Mouse (Mus musculus): ENCODE results near the gene Timm10b. TPM values are rescaled to one million over a fixed set of nuclear protein-coding genes. Genes with fewer than 3 reads are reported as not detected.
A peak's percentile ranks its signal among the peaks of the same experiment; 100 is the strongest.

Timm10b gene
- 151 and 157 TPM in 2 replicates for polyA plus RNA-seq (2014; fragmentation: Nextera tagmentation; extraction: Ambion mirVana)

DNA sequence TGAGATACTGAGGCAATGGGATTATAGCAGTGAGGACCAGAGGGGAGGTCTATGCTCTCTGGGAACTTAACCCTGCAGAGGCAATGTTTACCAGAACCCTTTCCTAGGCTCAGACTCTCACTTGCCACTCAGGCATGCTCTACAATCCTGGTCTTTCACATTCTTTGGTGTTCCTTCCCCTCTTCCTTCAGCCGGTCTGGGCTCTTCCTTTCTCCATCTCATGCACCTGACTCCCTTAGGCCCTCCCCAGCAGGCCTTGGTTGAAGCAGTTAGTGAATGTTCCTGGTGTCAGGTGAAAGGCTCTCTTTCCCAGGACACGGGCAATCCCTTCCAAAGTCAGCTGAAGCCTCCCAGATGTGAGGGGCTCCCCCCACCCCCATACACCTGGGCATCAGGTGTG lies at the start of gene Timm10b:
TSS of gene Timm10b (plus strand) at position 301 of the 400 bp plus-strand sequence.
- DNase-seq (ENCODE audit: low spot score) (no peak), ATAC-seq (ENCODE audit: insufficient read depth, low FRiP score, low TSS enrichment) (peak; percentile 17)
- H3K4me2 ChIP-seq (ENCODE audit: low read depth): peak within 1 kb of the TSS; percentile 77
- H3K9me3 ChIP-seq (ENCODE audit: control insufficient read depth, low read length): no peaks in the 10 kb centered on the region
- 0% methylated on average over 2 of the region's 2 CpGs for WGBS
- H3K9ac ChIP-seq (ENCODE audit: low read length): peak within 1 kb of the TSS; percentile 79
- H3K4me3 ChIP-seq (ENCODE audit: low read depth, low read length): peak within 1 kb of the TSS; percentile 75
- peaks cover 2% of the 10 kb centered on the region; the same call in 1 of the 2 replicates for H3K36me3 ChIP-seq (ENCODE audit: control insufficient read depth, insufficient read depth, low read length)
- H3K27me3 ChIP-seq (ENCODE audit: control insufficient read depth, insufficient read depth, low read length): no peaks in the 10 kb centered on the region
- H3K4me1 ChIP-seq (ENCODE audit: control insufficient read depth, insufficient read depth, low read length): peaks cover 11% of the 10 kb centered on the region
- H3K27ac ChIP-seq (ENCODE audit: low read depth, low read length): peak within 1 kb of the TSS; percentile 62

- H3K4me2 ChIP-seq (ENCODE audit: low read depth): no peak overlapping the region
- 41% methylated on average over 7 of the region's 7 CpGs for WGBS
- DNase-seq (ENCODE audit: low spot score): no peak
- no peak for ATAC-seq (ENCODE audit: insufficient read depth, low FRiP score, low TSS enrichment)
- H3K9me3 ChIP-seq (ENCODE audit: control insufficient read depth, low read length): no peaks in the 10 kb centered on the region
- H3K36me3 ChIP-seq (ENCODE audit: control insufficient read depth, insufficient read depth, low read length): no peaks in the 10 kb centered on the region
- H3K4me3 ChIP-seq (ENCODE audit: low read depth, low read length): no peak overlapping the region
- no peaks in the 10 kb centered on the region for H3K4me1 ChIP-seq (ENCODE audit: control insufficient read depth, insufficient read depth, low read length)
- no peaks in the 10 kb centered on the region for H3K27me3 ChIP-seq (ENCODE audit: control insufficient read depth, insufficient read depth, low read length)
- H3K9ac ChIP-seq (ENCODE audit: low read length): no peak overlapping the region
- no peak overlapping the region for H3K27ac ChIP-seq (ENCODE audit: low read depth, low read length)
Measured at GRCm38 (mm10) chr7:105590097-105590496, 49.8 kb upstream of the Timm10b start.

DNA sequence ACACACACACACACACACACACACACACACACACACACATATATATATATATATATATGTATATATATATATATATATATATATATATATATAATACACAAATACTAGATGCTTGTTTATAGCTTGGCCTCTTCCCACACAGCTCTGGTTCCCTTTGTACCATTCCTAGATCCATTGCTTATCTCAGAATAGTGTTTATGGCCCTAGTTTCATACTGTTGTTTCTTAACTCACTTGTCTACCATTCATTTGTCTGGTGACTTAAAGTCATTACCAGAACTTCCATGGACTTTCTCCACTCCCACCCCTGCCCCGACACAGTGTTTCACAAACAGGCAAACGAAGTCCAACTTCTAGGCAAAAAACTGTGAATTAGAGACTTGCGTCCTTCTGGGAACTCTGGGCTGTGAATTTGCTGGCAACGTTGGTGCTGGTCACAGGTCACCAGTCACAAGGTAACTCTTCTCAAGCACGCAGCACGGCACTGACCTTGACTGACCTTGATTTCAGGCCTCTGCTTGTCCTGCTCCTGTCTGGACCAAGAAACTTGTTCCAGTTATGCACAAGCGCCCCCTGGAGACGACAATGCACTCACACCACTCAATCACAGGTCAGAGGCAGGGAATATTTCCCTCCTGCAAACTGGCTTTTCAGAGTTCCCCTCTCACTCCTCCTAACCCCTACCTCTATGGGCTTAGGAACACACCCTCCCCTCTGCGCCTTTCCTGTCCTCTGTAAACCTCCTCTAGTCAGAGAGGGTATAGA lies 36.8 kb upstream of the Timm10b start:
- Histone ChIP-seq H3K4me3 (ENCODE audit: low read depth, low read length) (no peak overlapping the region), H3K36me3 (ENCODE audit: control insufficient read depth, insufficient read depth, low read length) (no peaks in the 10 kb centered on the region), H3K27ac (ENCODE audit: low read depth, low read length) (no peak overlapping the region), H3K9me3 (ENCODE audit: control insufficient read depth, low read length) (no peaks in the 10 kb centered on the region), H3K4me2 (ENCODE audit: low read depth) (no peak overlapping the region), H3K9ac (ENCODE audit: low read length) (no peak overlapping the region), H3K4me1 (ENCODE audit: control insufficient read depth, insufficient read depth, low read length) (no peaks in the 10 kb centered on the region), H3K27me3 (ENCODE audit: control insufficient read depth, insufficient read depth, low read length) (no peaks in the 10 kb centered on the region)
- WGBS: 44% methylated on average over 9 of the region's 9 CpGs
- ATAC-seq (ENCODE audit: insufficient read depth, low FRiP score, low TSS enrichment) (0 out of 2 replicates have a peak, but pooled peaks have one; percentile 68), DNase-seq (ENCODE audit: low spot score) (peak; percentile 60)

DNA sequence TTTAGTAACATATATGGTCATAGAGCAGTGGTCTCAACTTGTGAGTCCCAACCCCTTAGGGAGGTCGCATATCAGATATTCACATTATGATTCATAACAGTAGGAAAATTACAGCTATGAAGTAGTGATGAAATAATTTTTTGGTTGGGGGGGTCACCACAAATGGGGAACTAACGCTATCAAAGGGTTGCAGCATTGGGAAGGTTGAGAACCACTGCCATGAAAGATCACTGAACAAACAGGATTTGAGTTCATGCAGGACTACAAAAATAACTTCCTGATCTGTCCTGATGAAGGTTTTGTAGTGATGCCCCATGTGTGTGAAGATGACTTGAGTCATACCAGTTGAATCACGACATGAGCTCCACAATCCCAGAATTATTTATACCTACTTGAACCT lies 31.4 kb upstream of the Timm10b start:
- 84% methylated on average over 3 of the region's 3 CpGs for WGBS
- Histone ChIP-seq H3K9me3 (ENCODE audit: control insufficient read depth, low read length) (no peaks in the 10 kb centered on the region), H3K4me3 (ENCODE audit: low read depth, low read length) (no peak overlapping the region), H3K36me3 (ENCODE audit: control insufficient read depth, insufficient read depth, low read length) (peaks cover 12% of the 10 kb centered on the region), H3K4me1 (ENCODE audit: control insufficient read depth, insufficient read depth, low read length) (no peaks in the 10 kb centered on the region), H3K9ac (ENCODE audit: low read length) (no peak overlapping the region), H3K4me2 (ENCODE audit: low read depth) (no peak overlapping the region), H3K27ac (ENCODE audit: low read depth, low read length) (no peak overlapping the region), H3K27me3 (ENCODE audit: control insufficient read depth, insufficient read depth, low read length) (no peaks in the 10 kb centered on the region)
- no peak for DNase-seq (ENCODE audit: low spot score)
- ATAC-seq (ENCODE audit: insufficient read depth, low FRiP score, low TSS enrichment): no peak

- ATAC-seq (ENCODE audit: insufficient read depth, low FRiP score, low TSS enrichment): no peak
- no peaks in the 10 kb centered on the region for H3K9me3 ChIP-seq (ENCODE audit: control insufficient read depth, low read length)
- no peaks in the 10 kb centered on the region for H3K4me1 ChIP-seq (ENCODE audit: control insufficient read depth, insufficient read depth, low read length)
- no peak overlapping the region for H3K4me3 ChIP-seq (ENCODE audit: low read depth, low read length)
- no peak overlapping the region for H3K4me2 ChIP-seq (ENCODE audit: low read depth)
- no peak overlapping the region for H3K27ac ChIP-seq (ENCODE audit: low read depth, low read length)
- H3K36me3 ChIP-seq (ENCODE audit: control insufficient read depth, insufficient read depth, low read length): peaks cover 14% of the 10 kb centered on the region
- H3K9ac ChIP-seq (ENCODE audit: low read length): no peak overlapping the region
- H3K27me3 ChIP-seq (ENCODE audit: control insufficient read depth, insufficient read depth, low read length): no peaks in the 10 kb centered on the region
- 96% methylated on average over 1 of the region's 1 CpGs for WGBS
- no peak for DNase-seq (ENCODE audit: low spot score)
Measured at GRCm38 (mm10) chr7:105611767-105612166, 28.1 kb upstream of the Timm10b start.

- 82% methylated on average over 1 of the region's 1 CpGs for WGBS
- peaks cover 22% of the 10 kb centered on the region for H3K36me3 ChIP-seq (ENCODE audit: control insufficient read depth, insufficient read depth, low read length)
Measured at GRCm38 (mm10) chr7:105614400-105614799, 25.5 kb upstream of the Timm10b start.

GRCm38 (mm10) chr7:105615720-105616119 lies 24.1 kb upstream of the Timm10b start:
- no peaks in the 10 kb centered on the region for H3K4me1 ChIP-seq (ENCODE audit: control insufficient read depth, insufficient read depth, low read length)
- no peak overlapping the region for H3K27ac ChIP-seq (ENCODE audit: low read depth, low read length)
- H3K27me3 ChIP-seq (ENCODE audit: control insufficient read depth, insufficient read depth, low read length): no peaks in the 10 kb centered on the region
- DNase-seq (ENCODE audit: low spot score) (no peak), ATAC-seq (ENCODE audit: insufficient read depth, low FRiP score, low TSS enrichment) (no peak)
- H3K4me2 ChIP-seq (ENCODE audit: low read depth): no peak overlapping the region
- H3K9ac ChIP-seq (ENCODE audit: low read length): no peak overlapping the region
- peaks cover 21% of the 10 kb centered on the region for H3K36me3 ChIP-seq (ENCODE audit: control insufficient read depth, insufficient read depth, low read length)
- no peaks in the 10 kb centered on the region for H3K9me3 ChIP-seq (ENCODE audit: control insufficient read depth, low read length)
- WGBS: 78% methylated on average over 1 of the region's 1 CpGs
- H3K4me3 ChIP-seq (ENCODE audit: low read depth, low read length): no peak overlapping the region

More at GRCm38 (mm10) chr7:105614400-105614799, 25.5 kb upstream of the Timm10b start:
- no peak overlapping the region for H3K9ac ChIP-seq (ENCODE audit: low read length)
- ATAC-seq (ENCODE audit: insufficient read depth, low FRiP score, low TSS enrichment): no peak
- no peaks in the 10 kb centered on the region for H3K4me1 ChIP-seq (ENCODE audit: control insufficient read depth, insufficient read depth, low read length)
- H3K4me3 ChIP-seq (ENCODE audit: low read depth, low read length): no peak overlapping the region
- H3K4me2 ChIP-seq (ENCODE audit: low read depth): no peak overlapping the region
- H3K9me3 ChIP-seq (ENCODE audit: control insufficient read depth, low read length): no peaks in the 10 kb centered on the region
- H3K27me3 ChIP-seq (ENCODE audit: control insufficient read depth, insufficient read depth, low read length): no peaks in the 10 kb centered on the region
- DNase-seq (ENCODE audit: low spot score): no peak
- no peak overlapping the region for H3K27ac ChIP-seq (ENCODE audit: low read depth, low read length)

GRCm38 (mm10) chr7:105616561-105616960 lies 23.3 kb upstream of the Timm10b start:
- Histone ChIP-seq H3K9me3 (ENCODE audit: control insufficient read depth, low read length) (no peaks in the 10 kb centered on the region), H3K27ac (ENCODE audit: low read depth, low read length) (no peak overlapping the region), H3K27me3 (ENCODE audit: control insufficient read depth, insufficient read depth, low read length) (no peaks in the 10 kb centered on the region), H3K4me1 (ENCODE audit: control insufficient read depth, insufficient read depth, low read length) (no peaks in the 10 kb centered on the region), H3K9ac (ENCODE audit: low read length) (no peak overlapping the region), H3K4me2 (ENCODE audit: low read depth) (no peak overlapping the region), H3K36me3 (ENCODE audit: control insufficient read depth, insufficient read depth, low read length) (peaks cover 14% of the 10 kb centered on the region), H3K4me3 (ENCODE audit: low read depth, low read length) (no peak overlapping the region)
- no peak for ATAC-seq (ENCODE audit: insufficient read depth, low FRiP score, low TSS enrichment)
- DNase-seq (ENCODE audit: low spot score): no peak
- WGBS: 89% methylated on average over 6 of the region's 6 CpGs

DNA sequence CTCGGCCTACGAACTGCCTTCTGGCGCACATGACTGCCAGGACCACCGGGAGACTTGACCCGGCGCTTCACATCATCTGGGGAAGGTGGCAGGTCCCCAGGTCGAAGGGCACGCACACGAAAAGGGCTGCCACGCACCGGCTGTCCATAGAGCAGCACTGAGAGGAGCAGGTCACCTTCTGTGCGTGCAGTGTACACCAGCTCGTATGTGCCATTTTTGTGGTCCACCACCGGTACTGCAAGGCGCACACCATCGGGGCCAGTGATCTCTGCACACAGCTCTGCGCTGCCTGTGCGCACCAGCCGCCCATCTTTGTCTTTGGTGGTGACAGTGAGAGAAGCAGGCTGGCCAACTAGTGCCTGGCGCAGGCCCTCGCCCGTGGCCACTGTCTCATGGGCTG lies 22.0 kb upstream of the Timm10b start:
- Histone ChIP-seq H3K9me3 (ENCODE audit: control insufficient read depth, low read length) (no peaks in the 10 kb centered on the region), H3K4me3 (ENCODE audit: low read depth, low read length) (no peak overlapping the region), H3K27me3 (ENCODE audit: control insufficient read depth, insufficient read depth, low read length) (no peaks in the 10 kb centered on the region), H3K4me1 (ENCODE audit: control insufficient read depth, insufficient read depth, low read length) (no peaks in the 10 kb centered on the region), H3K27ac (ENCODE audit: low read depth, low read length) (no peak overlapping the region), H3K36me3 (ENCODE audit: control insufficient read depth, insufficient read depth, low read length) (peaks cover 12% of the 10 kb centered on the region), H3K4me2 (ENCODE audit: low read depth) (no peak overlapping the region), H3K9ac (ENCODE audit: low read length) (no peak overlapping the region)
- ATAC-seq (ENCODE audit: insufficient read depth, low FRiP score, low TSS enrichment) (no peak), DNase-seq (ENCODE audit: low spot score) (no peak)
- WGBS: 95% methylated on average over 22 of the region's 22 CpGs

Data from neural tube, embryonic 11.5 days (tissue).